Mouse (Mus musculus): ENCODE data around the gene Ss18l1. TPM values are rescaled to one million over a fixed set of nuclear protein-coding genes. Genes with fewer than 3 reads are reported as not detected.

Ss18l1 gene
- polyA plus RNA-seq, 1 experiment from 2014 or later: 8.0 TPM

GRCm38 (mm10) chr2:180107081-180107480 is 64.8 kb downstream of the Ss18l1 start:
- WGBS: 66% methylated on average over 4 of the region's 4 CpGs
- no peak overlapping the region for H3K9ac ChIP-seq (replicated peaks; ENCODE audit: low read length)
- H3K27ac ChIP-seq (replicated peaks; ENCODE audit: low read depth, low read length): no peak overlapping the region
- DNase-seq (ENCODE audit: low spot score) (no peak), ATAC-seq (replicated peaks; ENCODE audit: insufficient number of reproducible peaks, low FRiP score, low TSS enrichment, low read depth) (no peak)
- no peak overlapping the region for H3K4me3 ChIP-seq (ENCODE audit: low read depth, low read length)
- H3K4me2 ChIP-seq (ENCODE audit: low read depth, low read length): no peak overlapping the region
- H3K4me1 ChIP-seq (ENCODE audit: control insufficient read depth, insufficient read depth, low read length): peaks cover 2% of the 10 kb centered on the region; the same call in 1 of the 2 replicates
- peaks cover 38% of the 10 kb centered on the region for H3K27me3 ChIP-seq (ENCODE audit: control insufficient read depth, insufficient read depth, low read length)
- no peaks in the 10 kb centered on the region for H3K36me3 ChIP-seq (replicated peaks; ENCODE audit: control insufficient read depth, insufficient read depth, low read depth, low read length)
- H3K9me3 ChIP-seq (replicated peaks; ENCODE audit: control insufficient read depth, low read length): no peaks in the 10 kb centered on the region

- no peak overlapping the region for H3K4me3 ChIP-seq (ENCODE audit: low read depth, low read length)
- 64% methylated on average over 6 of the region's 6 CpGs for WGBS
- no peak for ATAC-seq (replicated peaks; ENCODE audit: insufficient number of reproducible peaks, low FRiP score, low TSS enrichment, low read depth)
Measured at GRCm38 (mm10) chr2:180108285-180108684, 66.0 kb downstream of the Ss18l1 start.

GRCm38 (mm10) chr2:180113909-180114890 is 71.9 kb downstream of the Ss18l1 start:
- 63% methylated on average over 17 of the region's 17 CpGs for WGBS
- ATAC-seq (replicated peaks; ENCODE audit: insufficient number of reproducible peaks, low FRiP score, low TSS enrichment, low read depth): no peak
- DNase-seq (ENCODE audit: low spot score): no peak
- Histone ChIP-seq H3K27ac (replicated peaks; ENCODE audit: low read depth, low read length) (no peak overlapping the region), H3K27me3 (ENCODE audit: control insufficient read depth, insufficient read depth, low read length) (no peaks in the 10 kb centered on the region), H3K9ac (replicated peaks; ENCODE audit: low read length) (no peak overlapping the region), H3K36me3 (replicated peaks; ENCODE audit: control insufficient read depth, insufficient read depth, low read depth, low read length) (no peaks in the 10 kb centered on the region), H3K4me1 (ENCODE audit: control insufficient read depth, insufficient read depth, low read length) (peaks cover 3% of the 10 kb centered on the region), H3K4me2 (ENCODE audit: low read depth, low read length) (no peak overlapping the region), H3K9me3 (replicated peaks; ENCODE audit: control insufficient read depth, low read length) (no peaks in the 10 kb centered on the region), H3K4me3 (ENCODE audit: low read depth, low read length) (no peak overlapping the region)

More at GRCm38 (mm10) chr2:180108285-180108684, 66.0 kb downstream of the Ss18l1 start:
- H3K4me2 ChIP-seq (ENCODE audit: low read depth, low read length): no peak overlapping the region
- H3K27me3 ChIP-seq (ENCODE audit: control insufficient read depth, insufficient read depth, low read length): peaks cover 26% of the 10 kb centered on the region
- H3K27ac ChIP-seq (replicated peaks; ENCODE audit: low read depth, low read length): no peak overlapping the region
- no peak overlapping the region for H3K9ac ChIP-seq (replicated peaks; ENCODE audit: low read length)
- H3K36me3 ChIP-seq (replicated peaks; ENCODE audit: control insufficient read depth, insufficient read depth, low read depth, low read length): no peaks in the 10 kb centered on the region
- H3K9me3 ChIP-seq (replicated peaks; ENCODE audit: control insufficient read depth, low read length): no peaks in the 10 kb centered on the region
- H3K4me1 ChIP-seq (ENCODE audit: control insufficient read depth, insufficient read depth, low read length): peaks cover 2% of the 10 kb centered on the region; the same call in 1 of the 2 replicates
- DNase-seq (ENCODE audit: low spot score): no peak

- Histone ChIP-seq H3K4me3 (ENCODE audit: low read depth, low read length) (no peak overlapping the region), H3K9ac (replicated peaks; ENCODE audit: low read length) (no peak overlapping the region), H3K4me1 (ENCODE audit: control insufficient read depth, insufficient read depth, low read length) (peaks cover 3% of the 10 kb centered on the region), H3K36me3 (replicated peaks; ENCODE audit: control insufficient read depth, insufficient read depth, low read depth, low read length) (no peaks in the 10 kb centered on the region), H3K27ac (replicated peaks; ENCODE audit: low read depth, low read length) (no peak overlapping the region), H3K9me3 (replicated peaks; ENCODE audit: control insufficient read depth, low read length) (no peaks in the 10 kb centered on the region), H3K27me3 (ENCODE audit: control insufficient read depth, insufficient read depth, low read length) (no peaks in the 10 kb centered on the region), H3K4me2 (ENCODE audit: low read depth, low read length) (no peak overlapping the region)
- DNase-seq (ENCODE audit: low spot score) (no peak), ATAC-seq (replicated peaks; ENCODE audit: insufficient number of reproducible peaks, low FRiP score, low TSS enrichment, low read depth) (no peak)
- WGBS: 48% methylated on average over 6 of the region's 6 CpGs
Measured at GRCm38 (mm10) chr2:180115279-180115678, 73.0 kb downstream of the Ss18l1 start.

- no peak overlapping the region for H3K4me2 ChIP-seq (ENCODE audit: low read depth, low read length)
- peaks cover 3% of the 10 kb centered on the region for H3K4me1 ChIP-seq (ENCODE audit: control insufficient read depth, insufficient read depth, low read length)
- DNase-seq (ENCODE audit: low spot score) (no peak), ATAC-seq (replicated peaks; ENCODE audit: insufficient number of reproducible peaks, low FRiP score, low TSS enrichment, low read depth) (no peak)
- no peaks in the 10 kb centered on the region for H3K27me3 ChIP-seq (ENCODE audit: control insufficient read depth, insufficient read depth, low read length)
- no peak overlapping the region for H3K4me3 ChIP-seq (ENCODE audit: low read depth, low read length)
- H3K27ac ChIP-seq (replicated peaks; ENCODE audit: low read depth, low read length): no peak overlapping the region
- H3K9me3 ChIP-seq (replicated peaks; ENCODE audit: control insufficient read depth, low read length): no peaks in the 10 kb centered on the region
- H3K9ac ChIP-seq (replicated peaks; ENCODE audit: low read length): no peak overlapping the region
- no peaks in the 10 kb centered on the region for H3K36me3 ChIP-seq (replicated peaks; ENCODE audit: control insufficient read depth, insufficient read depth, low read depth, low read length)
- WGBS: 75% methylated on average over 10 of the region's 10 CpGs
Measured at GRCm38 (mm10) chr2:180116081-180116493, 73.8 kb downstream of the Ss18l1 start.

GRCm38 (mm10) chr2:180116741-180117484 is 74.6 kb downstream of the Ss18l1 start:
- peaks cover 3% of the 10 kb centered on the region for H3K4me1 ChIP-seq (ENCODE audit: control insufficient read depth, insufficient read depth, low read length)
- H3K4me2 ChIP-seq (ENCODE audit: low read depth, low read length): no peak overlapping the region
- ATAC-seq (replicated peaks; ENCODE audit: insufficient number of reproducible peaks, low FRiP score, low TSS enrichment, low read depth) (no peak), DNase-seq (ENCODE audit: low spot score) (no peak)
- no peak overlapping the region for H3K27ac ChIP-seq (replicated peaks; ENCODE audit: low read depth, low read length)
- no peaks in the 10 kb centered on the region for H3K27me3 ChIP-seq (ENCODE audit: control insufficient read depth, insufficient read depth, low read length)
- no peaks in the 10 kb centered on the region for H3K36me3 ChIP-seq (replicated peaks; ENCODE audit: control insufficient read depth, insufficient read depth, low read depth, low read length)
- no peaks in the 10 kb centered on the region for H3K9me3 ChIP-seq (replicated peaks; ENCODE audit: control insufficient read depth, low read length)
- no peak overlapping the region for H3K9ac ChIP-seq (replicated peaks; ENCODE audit: low read length)
- WGBS: 75% methylated on average over 8 of the region's 8 CpGs
- H3K4me3 ChIP-seq (ENCODE audit: low read depth, low read length): no peak overlapping the region

- H3K4me1 ChIP-seq (ENCODE audit: control insufficient read depth, insufficient read depth, low read length): peaks cover 3% of the 10 kb centered on the region
Measured at GRCm38 (mm10) chr2:180117485-180118194, 75.3 kb downstream of the Ss18l1 start.

More at GRCm38 (mm10) chr2:180117485-180118194, 75.3 kb downstream of the Ss18l1 start:
- Histone ChIP-seq H3K4me3 (ENCODE audit: low read depth, low read length) (no peak overlapping the region), H3K9me3 (replicated peaks; ENCODE audit: control insufficient read depth, low read length) (no peaks in the 10 kb centered on the region), H3K27me3 (ENCODE audit: control insufficient read depth, insufficient read depth, low read length) (no peaks in the 10 kb centered on the region), H3K27ac (replicated peaks; ENCODE audit: low read depth, low read length) (no peak overlapping the region; the same call in 1 of the 2 replicates), H3K36me3 (replicated peaks; ENCODE audit: control insufficient read depth, insufficient read depth, low read depth, low read length) (no peaks in the 10 kb centered on the region), H3K9ac (replicated peaks; ENCODE audit: low read length) (no peak overlapping the region; the same call in 1 of the 2 replicates), H3K4me2 (ENCODE audit: low read depth, low read length) (peak overlapping the region; percentile 2; the same call in 1 of the 2 replicates)
- DNase-seq (ENCODE audit: low spot score) (peak; percentile 70), ATAC-seq (replicated peaks; ENCODE audit: insufficient number of reproducible peaks, low FRiP score, low TSS enrichment, low read depth) (peak; percentile 22; the same call in 1 of the 2 replicates)
- whole genome bisulfite sequencing: 9% methylated on average over 13 of the region's 13 CpGs
